Mouse (Mus musculus): ENCODE measurements around the gene Wdr37.
"Not testable (repeated sequence)": the region's sequence is repeated elsewhere in the genome, so short reads cannot be mapped to it uniquely, and the experiment has no call there.

Gene Wdr37

GRCm38 (mm10) chr13:8871314-8871962, at the start of gene Wdr37:
Wdr37 (minus strand) TSS chr13:8871909.
- DNase-seq (ENCODE audit: low spot score in 2 of 2) = peak; percentile 55 to 78

GRCm38 (mm10) chr13:8913890-8914289, 42.2 kb upstream of the Wdr37 start:
- DNase-seq (ENCODE audit: low spot score in 2 of 2) = not testable (repeated sequence)

- not testable (repeated sequence) for DNase-seq (ENCODE audit: low spot score in 2 of 2)
Observed at GRCm38 (mm10) chr13:8905986-8906385, 34.3 kb upstream of the Wdr37 start.

- no peak for DNase-seq (ENCODE audit: low spot score in 2 of 2)
Observed at GRCm38 (mm10) chr13:8888603-8889002, 16.9 kb upstream of the Wdr37 start.

- DNase-seq (ENCODE audit: low spot score in 2 of 2) = no peak
Observed at GRCm38 (mm10) chr13:8886185-8886560, 14.5 kb upstream of the Wdr37 start.

GRCm38 (mm10) chr13:8885445-8886184, 13.9 kb upstream of the Wdr37 start, which contains the start of gene Idi1:
Idi1 (plus strand) TSS chr13:8885501.
- peak; percentile 98 for DNase-seq (ENCODE audit: low spot score in 2 of 2)

- not testable (repeated sequence) for DNase-seq (ENCODE audit: low spot score in 2 of 2)
Observed at GRCm38 (mm10) chr13:8883870-8884269, 12.2 kb upstream of the Wdr37 start.

- DNase-seq (ENCODE audit: low spot score in 2 of 2) = no peak
Observed at GRCm38 (mm10) chr13:8881611-8882010, 9.9 kb upstream of the Wdr37 start.

GRCm38 (mm10) chr13:8873776-8874175, 2.1 kb upstream of the Wdr37 start:
- no peak for DNase-seq (ENCODE audit: low spot score in 2 of 2)

GRCm38 (mm10) chr13:8870510-8871313, 997 bp downstream of the Wdr37 start:
- DNase-seq (ENCODE audit: low spot score in 2 of 2) = peak; percentile 88 to 91

- DNase-seq (ENCODE audit: low spot score in 2 of 2) = no peak
Observed at GRCm38 (mm10) chr13:8870160-8870509, 1.6 kb downstream of the Wdr37 start.

GRCm38 (mm10) chr13:8869578-8870157, 2.0 kb downstream of the Wdr37 start:
- no peak for DNase-seq (ENCODE audit: low spot score in 2 of 2)

GRCm38 (mm10) chr13:8866612-8867011, 5.1 kb downstream of the Wdr37 start:
- no peak for DNase-seq (ENCODE audit: low spot score in 2 of 2)

- DNase-seq (ENCODE audit: low spot score in 2 of 2) = no peak
Observed at GRCm38 (mm10) chr13:8864990-8865389, 6.7 kb downstream of the Wdr37 start.

- no peak for DNase-seq (ENCODE audit: low spot score in 2 of 2)
Observed at GRCm38 (mm10) chr13:8860861-8861260, 10.8 kb downstream of the Wdr37 start.

GRCm38 (mm10) chr13:8858453-8858852, 13.3 kb downstream of the Wdr37 start:
- no peak for DNase-seq (ENCODE audit: low spot score in 2 of 2)

- no peak for DNase-seq (ENCODE audit: low spot score in 2 of 2)
Observed at GRCm38 (mm10) chr13:8854769-8855168, 16.9 kb downstream of the Wdr37 start.

GRCm38 (mm10) chr13:8853424-8853823, 18.3 kb downstream of the Wdr37 start:
- no peak for DNase-seq (ENCODE audit: low spot score in 2 of 2)

GRCm38 (mm10) chr13:8849311-8849710, 22.4 kb downstream of the Wdr37 start:
- no peak for DNase-seq (ENCODE audit: low spot score in 2 of 2)

- no peak for DNase-seq (ENCODE audit: low spot score in 2 of 2)
Observed at GRCm38 (mm10) chr13:8847702-8848101, 24.0 kb downstream of the Wdr37 start.

GRCm38 (mm10) chr13:8842273-8842672, 29.4 kb downstream of the Wdr37 start:
- no peak for DNase-seq (ENCODE audit: low spot score in 2 of 2)

GRCm38 (mm10) chr13:8841846-8842245, 29.9 kb downstream of the Wdr37 start:
- not testable (repeated sequence) for DNase-seq (ENCODE audit: low spot score in 2 of 2)

Measured in frontal cortex, postnatal 36 days (tissue).